8 mouse cellular contexts compared by ENCODE assay signal in the genomic region with DNA sequence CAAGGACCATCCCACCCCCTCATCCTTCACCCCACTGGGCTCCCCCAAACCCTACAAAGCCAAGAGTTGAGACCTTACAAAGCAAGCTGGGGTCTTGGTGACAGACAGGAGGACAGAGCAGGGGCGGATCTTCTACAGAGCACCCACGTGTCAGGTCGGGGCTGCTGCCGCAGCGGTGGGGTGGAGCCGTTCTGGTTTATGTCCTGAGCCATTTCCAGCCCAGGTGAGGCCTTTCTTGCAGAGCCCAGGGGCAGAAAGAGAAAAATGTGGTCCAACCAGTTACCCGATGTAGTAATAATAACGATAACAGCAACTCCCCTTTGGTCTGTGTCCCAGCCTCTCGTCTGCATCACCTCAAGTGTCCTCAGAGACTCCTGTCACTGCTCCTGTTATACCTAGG.
DNase-seq lines count a peak whose midpoint lies in the region; ATAC-seq lines count a peak whose summit lies in the region.

No protein-coding gene starts in this region.

- peaks cover 19% of the 10 kb centered on the region for H3K4me1 ChIP-seq in heart, embryonic 10.5 days
- peaks cover 14% of the 10 kb centered on the region for H3K4me1 ChIP-seq in forebrain, embryonic 10.5 days
- H3K4me1 ChIP-seq in kidney, embryonic 15.5 days = peaks cover 39% of the 10 kb centered on the region
- peaks cover 8% of the 10 kb centered on the region for H3K4me1 ChIP-seq in midbrain, embryonic 10.5 days

- H3K4me3 ChIP-seq in heart, embryonic 10.5 days = peak overlapping the region; percentile 40
- peak overlapping the region; percentile 39 for H3K4me3 ChIP-seq in forebrain, embryonic 10.5 days
- H3K4me3 ChIP-seq in kidney, embryonic 15.5 days (replicated peaks) = peak overlapping the region; percentile 28
- peak overlapping the region; percentile 37 for H3K4me3 ChIP-seq in midbrain, embryonic 10.5 days

- H3K36me3 ChIP-seq in heart, embryonic 10.5 days = no peaks in the 10 kb centered on the region
- no peaks in the 10 kb centered on the region for H3K36me3 ChIP-seq in forebrain, embryonic 10.5 days (replicated peaks)
- H3K36me3 ChIP-seq in kidney, embryonic 15.5 days = no peaks in the 10 kb centered on the region
- no peaks in the 10 kb centered on the region for H3K36me3 ChIP-seq in midbrain, embryonic 10.5 days

- no peaks in the 10 kb centered on the region for H3K9me3 ChIP-seq in heart, embryonic 10.5 days
- H3K9me3 ChIP-seq in forebrain, embryonic 10.5 days = no peaks in the 10 kb centered on the region
- H3K9me3 ChIP-seq in kidney, embryonic 15.5 days (replicated peaks) = no peaks in the 10 kb centered on the region
- H3K9me3 ChIP-seq in midbrain, embryonic 10.5 days (replicated peaks) = no peaks in the 10 kb centered on the region

- H3K27ac ChIP-seq in heart, embryonic 10.5 days = peak overlapping the region; percentile 4; the same call in 1 of the 2 replicates
- 0 out of 2 replicates have a peak overlapping the region, but pooled peaks have one; percentile 10 for H3K27ac ChIP-seq in forebrain, embryonic 10.5 days
- peak overlapping the region; percentile 30; the same call in 1 of the 2 replicates for H3K27ac ChIP-seq in kidney, embryonic 15.5 days
- no peak overlapping the region for H3K27ac ChIP-seq in midbrain, embryonic 10.5 days (replicated peaks)

- DNase-seq in heart, embryonic 10.5 days (ENCODE audit: low spot score) = no peak
- DNase-seq in heart, postnatal 4 days = no peak
- DNase-seq in forebrain, embryonic 10.5 days (ENCODE audit: extremely low spot score, low spot score) = no peak
- DNase-seq in midbrain, embryonic 10.5 days (ENCODE audit: low spot score) = peak; percentile 18
- DNase-seq in adrenal gland, adult 8-10 months = no peak
- DNase-seq in c-Kit-positive CD71-positive TER-119-positive erythroid progenitor cells, embryonic 14.5 days (ENCODE audit: low spot score) = no peak
- no peak for DNase-seq in right cerebral cortex, postnatal 4 days

- H3K9ac ChIP-seq in kidney, embryonic 15.5 days = no peak overlapping the region; the same call in 1 of the 2 replicates

- H3K4me2 ChIP-seq in kidney, embryonic 15.5 days = peak overlapping the region; percentile 60

- peaks cover 81% of the 10 kb centered on the region for H3K27me3 ChIP-seq in heart, embryonic 10.5 days (ENCODE audit: insufficient read depth, poor library complexity, severe bottlenecking)
- H3K27me3 ChIP-seq in forebrain, embryonic 10.5 days (ENCODE audit: poor library complexity, severe bottlenecking) = peaks cover 36% of the 10 kb centered on the region
- peaks cover 20% of the 10 kb centered on the region for H3K27me3 ChIP-seq in kidney, embryonic 15.5 days
- H3K27me3 ChIP-seq in midbrain, embryonic 10.5 days (ENCODE audit: low read depth, poor library complexity, severe bottlenecking) = peaks cover 36% of the 10 kb centered on the region

- WGBS in heart, embryonic 10.5 days = 37% methylated on average over 9 of the region's 9 CpGs
- WGBS in forebrain, embryonic 10.5 days = 36% methylated on average over 9 of the region's 9 CpGs
- WGBS in kidney, embryonic 15.5 days = 24% methylated on average over 9 of the region's 9 CpGs
- 40% methylated on average over 9 of the region's 9 CpGs for WGBS in midbrain, embryonic 10.5 days

- ATAC-seq in kidney, embryonic 15.5 days (replicated peaks; ENCODE audit: low FRiP score) = peak; percentile 53; the same call in 1 of the 2 replicates
